Mouse (Mus musculus) G1E (cell line): ENCODE results near the gene Tnfsf8. TPM values are rescaled to one million over a fixed set of nuclear protein-coding genes. Genes with fewer than 3 reads are reported as not detected.

Experiments
- ATAC-seq: 2 replicates; pipeline ENCODE4 v1.8.0; 2016; ENCODE audit warnings: mild to moderate bottlenecking; ENCODE audit not compliant: insufficient number of reproducible peaks, poor library complexity, low FRiP score, severe bottlenecking; ENCODE audit errors: extremely low read depth
- DNase-seq: peaks from one replicate; pipeline ENCODE4 v3.0.0; 2012; ENCODE audit warnings: low spot score
- H3K27me3 ChIP-seq: 2 replicates; pipeline ENCODE4 v1.6.1; 2012; ENCODE audit warnings: mild to moderate bottlenecking, low read length, inconsistent platforms; ENCODE audit not compliant: insufficient read depth
- H3K36me3 ChIP-seq: replicated peaks from 2 replicates; pipeline ENCODE3; 2012; ENCODE audit warnings: mild to moderate bottlenecking, inconsistent platforms
- H3K4me1 ChIP-seq: 2 replicates; pipeline ENCODE4 v1.6.1; 2012; ENCODE audit warnings: low read depth, low read length, inconsistent platforms, mixed read lengths; ENCODE audit not compliant: insufficient read depth
- H3K4me3 ChIP-seq: 2 replicates; pipeline ENCODE4 v1.5.1; 2012; ENCODE audit warnings: low read depth, mild to moderate bottlenecking, inconsistent platforms, low read length, moderate library complexity, mixed read lengths
- H3K9me3 ChIP-seq: replicated peaks from 2 replicates; pipeline ENCODE4 v1.6.1; 2012; ENCODE audit warnings: inconsistent platforms
- CTCF ChIP-seq: IDR thresholded peaks from 2 replicates; pipeline ENCODE4 v1.5.1; 2012; ENCODE audit warnings: low read depth, low read length, inconsistent platforms, mixed read lengths
- GATA1 ChIP-seq: IDR thresholded peaks from 2 replicates; pipeline ENCODE4 v1.6.1; 2012; ENCODE audit warnings: borderline replicate concordance, low read length, inconsistent platforms, mixed read lengths
- GATA2 ChIP-seq: IDR thresholded peaks from 2 replicates; pipeline ENCODE4 v1.6.1; 2012; ENCODE audit warnings: low read depth, low read length, inconsistent platforms, borderline replicate concordance
- POLR2AphosphoS5 ChIP-seq: IDR thresholded peaks from 2 replicates; pipeline ENCODE4 v1.6.1; 2012; ENCODE audit warnings: low read depth, low read length, inconsistent platforms; ENCODE audit not compliant: insufficient replicate concordance
- TAL1 ChIP-seq: conservative IDR thresholded peaks from 2 replicates; pipeline ENCODE4 v1.6.1; 2012; ENCODE audit warnings: low read depth, low read length, inconsistent platforms, mixed read lengths
- polyA plus RNA-seq: library from polyadenylated mRNA; stranded (reverse); fragments of >175 nt; gene quantifications from 2 replicates; pipeline ENCODE4 v1.2.3, GENCODE M21; 2012
- total RNA-seq, 2 experiments: library from RNA; stranded (forward) in 1 of 2; stranded (reverse) in 1 of 2; fragments of 200-1000 nt in 1 of 2; fragments of >200 nt in 1 of 2; fragmentation: Nextera tagmentation in 1 of 2; gene quantifications; 2 replicates each; pipeline ENCODE4 v1.2.3; 2014 to 2017

The Tnfsf8 gene
- total and polyA plus RNA-seq, 3 experiments, result not detected

GRCm38 (mm10) chr4:63823136-63823535 lies 38.0 kb downstream of the Tnfsf8 start:
- DNase-seq (no peak), ATAC-seq (no peak)
- H3K4me3 ChIP-seq, result no peak overlapping the region
- peaks cover 35% of the 10 kb centered on the region for H3K9me3 ChIP-seq
- H3K36me3 ChIP-seq, result no peaks in the 10 kb centered on the region
- TF ChIP-seq GATA1 (no peak), POLR2AphosphoS5 (no peak), GATA2 (no peak), TAL1 (no peak), CTCF (no peak)
- H3K4me1 ChIP-seq, result no peaks in the 10 kb centered on the region
- H3K27me3 ChIP-seq, result no peaks in the 10 kb centered on the region

- no peak for DNase-seq
- H3K27me3 ChIP-seq, result no peaks in the 10 kb centered on the region
- TF ChIP-seq GATA1 (no peak), CTCF (no peak), TAL1 (no peak), GATA2 (no peak), POLR2AphosphoS5 (no peak)
- no peak for ATAC-seq
- H3K4me3 ChIP-seq, result no peak overlapping the region
- no peaks in the 10 kb centered on the region for H3K4me1 ChIP-seq
- H3K36me3 ChIP-seq, result no peaks in the 10 kb centered on the region
- peaks cover 6% of the 10 kb centered on the region; the same call in 1 of the 2 replicates for H3K9me3 ChIP-seq
Measured at GRCm38 (mm10) chr4:63817505-63817904, 43.6 kb downstream of the Tnfsf8 start.

- Histone ChIP-seq H3K36me3 (no peaks in the 10 kb centered on the region), H3K4me1 (no peaks in the 10 kb centered on the region), H3K27me3 (no peaks in the 10 kb centered on the region), H3K9me3 (peaks cover 5% of the 10 kb centered on the region; the same call in 1 of the 2 replicates), H3K4me3 (no peak overlapping the region)
- DNase-seq (no peak), ATAC-seq (no peak)
- TF ChIP-seq GATA1 (no peak), POLR2AphosphoS5 (no peak), CTCF (no peak)
Measured at GRCm38 (mm10) chr4:63815668-63816067, 45.5 kb downstream of the Tnfsf8 start.

- ATAC-seq (no peak), DNase-seq (no peak)
- no peak for TF ChIP-seq GATA2
- TF ChIP-seq CTCF, result no peak
- TF ChIP-seq POLR2AphosphoS5, result no peak
- no peak for TF ChIP-seq TAL1
- no peak for TF ChIP-seq GATA1
- H3K4me3 ChIP-seq, result no peak overlapping the region
- H3K9me3 ChIP-seq, result peaks cover 15% of the 10 kb centered on the region
- no peaks in the 10 kb centered on the region for H3K36me3 ChIP-seq
- H3K27me3 ChIP-seq, result no peaks in the 10 kb centered on the region
- H3K4me1 ChIP-seq, result no peaks in the 10 kb centered on the region
Measured at GRCm38 (mm10) chr4:63798083-63798482, 63.1 kb downstream of the Tnfsf8 start.

- no peak for ATAC-seq
- DNase-seq, result no peak
- H3K9me3 ChIP-seq, result peaks cover 17% of the 10 kb centered on the region
- no peaks in the 10 kb centered on the region for H3K27me3 ChIP-seq
- H3K4me1 ChIP-seq, result no peaks in the 10 kb centered on the region
- H3K36me3 ChIP-seq, result no peaks in the 10 kb centered on the region
- TF ChIP-seq CTCF (no peak), GATA1 (no peak), TAL1 (no peak), POLR2AphosphoS5 (no peak), GATA2 (no peak)
- H3K4me3 ChIP-seq, result no peak overlapping the region
Measured at GRCm38 (mm10) chr4:63796527-63796926, 64.6 kb downstream of the Tnfsf8 start.

- no peak for DNase-seq
- Histone ChIP-seq H3K4me3 (no peak overlapping the region), H3K36me3 (no peaks in the 10 kb centered on the region), H3K9me3 (peaks cover 8% of the 10 kb centered on the region), H3K27me3 (no peaks in the 10 kb centered on the region), H3K4me1 (no peaks in the 10 kb centered on the region)
- ATAC-seq, result no peak
- no peak for TF ChIP-seq GATA1
Measured at GRCm38 (mm10) chr4:63792328-63792727, 68.8 kb downstream of the Tnfsf8 start.

- Histone ChIP-seq H3K36me3 (no peaks in the 10 kb centered on the region), H3K9me3 (peaks cover 24% of the 10 kb centered on the region), H3K4me1 (no peaks in the 10 kb centered on the region), H3K4me3 (no peak overlapping the region), H3K27me3 (no peaks in the 10 kb centered on the region)
- ATAC-seq, result no peak
- DNase-seq, result no peak
- TF ChIP-seq POLR2AphosphoS5 (no peak), GATA2 (no peak), CTCF (no peak), TAL1 (no peak), GATA1 (no peak)
Measured at GRCm38 (mm10) chr4:63785466-63785865, 75.7 kb downstream of the Tnfsf8 start.
